Mouse (Mus musculus): ENCODE data around the gene Zfp951. TPM values are rescaled to one million over a fixed set of nuclear protein-coding genes. Genes with fewer than 3 reads are reported as not detected.
"Not testable (repeated sequence)": the region's sequence is repeated elsewhere in the genome, so short reads cannot be mapped to it uniquely, and the experiment has no call there.

The Zfp951 gene
- 9.5 and 12.0 TPM in 2 replicates for total RNA-seq (2017)

DNA sequence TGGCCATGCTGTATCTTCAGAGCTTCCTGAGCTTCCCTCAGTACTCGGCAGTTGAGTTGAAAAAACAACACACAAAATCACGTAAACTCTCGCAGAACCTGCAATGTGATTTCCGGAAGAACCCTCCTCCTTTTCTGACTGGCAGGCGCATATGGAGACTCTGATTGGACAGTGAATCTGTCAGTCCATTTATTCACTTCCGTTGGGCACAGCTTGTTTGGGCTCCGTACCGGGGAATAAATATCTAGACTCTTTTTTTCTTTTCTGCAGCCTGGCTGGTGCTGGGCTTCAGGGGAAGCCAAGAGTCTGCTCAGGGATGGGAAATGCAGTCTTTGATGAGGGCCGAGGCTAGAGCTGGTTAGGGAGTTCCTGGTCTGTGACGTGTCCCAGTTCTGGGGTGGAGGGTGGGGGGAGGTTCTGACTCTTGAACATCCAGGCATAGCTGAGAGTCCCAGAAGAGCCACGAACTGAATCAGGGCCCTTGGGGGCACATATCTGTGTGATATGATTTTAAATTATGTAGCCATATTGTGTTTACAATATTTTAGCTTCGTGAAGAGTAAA is at the start of gene Zfp951:
TSS of gene Zfp951 (minus strand) at position 109 of the 564 bp plus-strand sequence.
- ATAC-seq (ENCODE audit: extremely low read depth, insufficient number of reproducible peaks, low FRiP score, poor library complexity, severe bottlenecking), result peak; percentile 99

DNA sequence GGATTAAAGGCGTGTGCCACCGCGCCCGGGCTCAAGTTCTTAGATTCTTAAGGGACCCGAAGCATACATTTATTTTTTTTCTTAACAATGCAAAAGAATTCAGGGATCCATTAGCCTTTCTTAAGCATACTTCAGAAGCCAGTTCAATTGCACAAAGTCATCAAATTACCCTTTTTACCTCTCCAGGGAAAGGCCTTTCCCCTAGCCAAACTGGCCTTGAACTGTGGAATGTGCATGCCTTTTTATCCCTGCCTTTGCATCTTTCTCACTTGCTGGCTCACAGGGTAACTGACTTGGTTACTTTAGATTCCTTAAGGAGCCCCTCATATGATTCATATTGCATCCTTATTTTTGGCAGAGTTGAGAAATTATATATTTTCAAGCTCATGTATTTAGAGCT is 46.7 kb upstream of the Zfp951 start:
- ATAC-seq (ENCODE audit: extremely low read depth, insufficient number of reproducible peaks, low FRiP score, poor library complexity, severe bottlenecking), result not testable (repeated sequence)

DNA sequence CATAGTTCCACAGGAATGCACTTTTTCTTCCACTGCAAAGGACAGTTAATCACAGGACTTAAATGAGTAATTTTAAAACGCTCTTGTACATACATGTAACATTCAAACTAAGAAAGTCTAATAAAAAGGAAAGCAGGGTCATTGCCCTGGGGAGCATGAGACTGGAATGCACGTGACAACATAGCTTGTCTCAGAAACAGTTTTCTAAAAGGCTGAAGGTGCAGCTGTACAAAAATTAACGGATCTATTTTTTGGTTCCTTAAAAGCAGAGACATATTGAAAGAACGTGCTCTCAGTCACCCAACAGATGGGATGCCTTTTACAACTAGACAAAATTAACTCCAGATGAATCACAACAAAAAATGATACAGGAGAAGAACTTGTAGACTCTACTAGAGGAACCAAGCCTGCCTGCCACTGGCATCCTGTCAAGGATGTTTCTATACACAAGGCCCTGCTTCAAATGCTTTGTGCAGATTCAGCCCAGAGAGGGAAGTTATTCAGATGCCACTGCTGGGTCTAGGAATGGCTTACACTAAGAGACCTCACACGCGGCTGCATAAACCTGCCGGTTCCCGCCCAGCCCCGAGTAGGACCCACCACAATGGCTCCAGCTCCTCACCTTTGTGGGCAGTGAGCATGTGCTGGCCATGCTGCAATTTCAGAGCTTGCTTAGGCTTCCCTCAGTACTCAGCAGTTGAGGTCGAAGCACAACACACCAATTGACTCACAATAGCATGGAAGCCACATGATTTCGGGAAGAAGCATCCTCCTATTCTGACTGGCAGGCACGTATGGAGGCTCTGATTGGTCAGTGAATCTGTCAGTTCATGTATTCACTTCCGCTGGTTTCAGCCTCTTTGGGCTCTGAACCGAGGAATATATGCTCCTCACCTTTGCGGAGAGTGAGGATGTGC is 567 bp downstream of the Zfp951 start:
- not testable (repeated sequence) for ATAC-seq (ENCODE audit: extremely low read depth, insufficient number of reproducible peaks, low FRiP score, poor library complexity, severe bottlenecking)

DNA sequence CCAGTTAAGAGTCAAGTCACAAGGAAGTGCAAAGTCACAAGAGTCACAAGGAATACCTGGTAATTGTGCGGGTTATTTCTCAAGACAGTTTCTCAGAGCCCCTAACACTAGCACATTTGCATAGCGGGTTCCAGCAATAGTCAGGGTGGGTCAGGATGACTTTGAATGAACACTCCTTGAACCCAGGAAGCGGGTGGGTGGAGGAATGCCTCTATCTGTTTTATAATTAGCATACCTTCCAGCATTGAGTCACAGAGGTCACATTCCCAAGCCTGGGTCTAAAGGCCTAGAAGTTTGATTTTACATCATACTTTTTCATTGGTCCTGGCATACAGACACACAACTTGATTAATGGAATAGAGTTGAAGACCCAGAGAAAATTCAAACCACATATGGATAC is 5.3 kb downstream of the Zfp951 start:
- not testable (repeated sequence) for ATAC-seq (ENCODE audit: extremely low read depth, insufficient number of reproducible peaks, low FRiP score, poor library complexity, severe bottlenecking)

DNA sequence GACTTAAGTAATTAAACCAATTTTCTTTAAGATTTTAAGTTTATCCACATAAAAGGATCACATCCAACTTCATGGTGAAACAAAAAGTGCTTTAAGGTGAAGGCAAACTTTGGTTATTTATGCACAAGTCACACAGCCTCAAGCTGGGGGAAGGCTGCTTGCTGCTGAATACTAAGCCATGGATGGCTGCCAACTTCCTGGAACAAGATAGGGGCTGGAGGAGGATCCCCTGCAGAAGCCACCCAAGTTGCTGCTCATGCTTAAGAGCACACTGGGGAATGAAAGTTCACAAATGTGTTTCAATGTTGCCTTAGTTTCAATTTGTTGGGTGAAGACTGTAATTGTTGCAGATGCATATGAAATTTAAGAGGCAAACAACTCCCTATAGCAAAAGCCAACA is 26.5 kb downstream of the Zfp951 start:
- no peak for ATAC-seq (ENCODE audit: extremely low read depth, insufficient number of reproducible peaks, low FRiP score, poor library complexity, severe bottlenecking)

DNA sequence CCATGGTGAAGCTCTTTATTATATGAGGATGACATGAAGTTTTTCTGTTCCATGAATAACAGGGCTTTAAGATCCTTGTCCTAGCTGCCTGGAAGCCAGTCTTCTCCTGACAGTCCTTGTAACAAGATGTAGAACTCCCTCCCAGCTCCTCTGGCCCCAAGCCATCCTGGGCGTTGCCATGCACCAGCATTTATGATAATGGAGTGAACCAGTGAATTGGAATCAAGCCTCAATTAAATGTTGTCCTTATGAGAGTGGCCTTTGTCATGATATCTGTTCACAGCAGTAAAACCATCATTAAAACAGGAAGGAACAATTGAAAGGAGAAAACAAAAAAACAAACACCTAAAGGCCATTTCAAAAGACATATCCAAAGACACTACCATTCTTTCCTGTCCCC is 30.3 kb downstream of the Zfp951 start:
- no peak for ATAC-seq (ENCODE audit: extremely low read depth, insufficient number of reproducible peaks, low FRiP score, poor library complexity, severe bottlenecking)

DNA sequence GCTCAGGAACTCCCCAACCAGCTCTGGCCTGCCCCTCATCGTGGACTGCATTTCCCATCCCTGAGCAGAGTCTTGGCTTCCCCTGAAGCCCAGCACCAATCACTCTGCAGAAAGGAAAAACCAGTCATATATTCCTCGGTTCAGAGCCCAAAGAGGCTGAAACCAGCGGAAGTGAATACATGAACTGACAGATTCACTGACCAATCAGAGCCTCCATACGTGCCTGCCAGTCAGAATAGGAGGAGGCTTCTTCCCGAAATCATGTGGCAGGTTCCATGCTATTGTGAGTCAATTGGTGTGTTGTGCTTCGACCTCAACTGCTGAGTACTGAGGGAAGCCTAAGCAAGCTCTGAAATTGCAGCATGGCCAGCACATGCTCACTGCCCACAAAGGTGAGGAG is 89.7 kb downstream of the Zfp951 start:
- peak; percentile 53; the same call in 1 of the 2 replicates for ATAC-seq (ENCODE audit: extremely low read depth, insufficient number of reproducible peaks, low FRiP score, poor library complexity, severe bottlenecking)

Other genes starting within 250 kb of the Zfp951 start
- gene Abcg3, start 122.6 kb upstream of the Zfp951 start, total RNA-seq (2017), result 27.0 and 29.0 TPM in 2 replicates

Data from neutrophil, adult 5-6 weeks (primary cell).